Mouse (Mus musculus): Measurements from ENCODE around the gene Rtn4. TPM values are rescaled to one million over a fixed set of nuclear protein-coding genes. Genes with fewer than 3 reads are reported as not detected.
"Not testable (repeated sequence)": the region's sequence is repeated elsewhere in the genome, so short reads cannot be mapped to it uniquely, and the experiment has no call there.

Rtn4 gene
- polyA plus RNA-seq, 1 experiment from 2014 or later, result 59.5 TPM

- ATAC-seq (replicated peaks; ENCODE audit: insufficient number of reproducible peaks, insufficient read depth, low FRiP score, low read depth), result no peak
- Histone ChIP-seq H3K9me3 (replicated peaks) (no peaks in the 10 kb centered on the region), H3K36me3 (peaks cover 16% of the 10 kb centered on the region), H3K4me3 (no peak overlapping the region), H3K4me2 (no peak overlapping the region), H3K27me3 (no peaks in the 10 kb centered on the region), H3K4me1 (replicated peaks) (0 out of 2 replicates have a peak, but pooled peaks cover 2% of the 10 kb centered on the region), H3K9ac (no peak overlapping the region), H3K27ac (no peak overlapping the region)
- 90% methylated on average over 3 of the region's 3 CpGs for WGBS
Measured at GRCm38 (mm10) chr11:29747365-29747764, 54.6 kb downstream of the Rtn4 start.

- no peak for ATAC-seq (replicated peaks; ENCODE audit: insufficient number of reproducible peaks, insufficient read depth, low FRiP score, low read depth)
- Histone ChIP-seq H3K9ac (no peak overlapping the region), H3K27me3 (no peaks in the 10 kb centered on the region), H3K4me1 (replicated peaks) (0 out of 2 replicates have a peak, but pooled peaks cover 2% of the 10 kb centered on the region), H3K36me3 (peaks cover 12% of the 10 kb centered on the region), H3K9me3 (replicated peaks) (no peaks in the 10 kb centered on the region), H3K4me2 (no peak overlapping the region), H3K4me3 (no peak overlapping the region), H3K27ac (no peak overlapping the region)
- WGBS, result 47% methylated on average over 1 of the region's 1 CpGs
Measured at GRCm38 (mm10) chr11:29747881-29748280, 55.1 kb downstream of the Rtn4 start.

GRCm38 (mm10) chr11:29748750-29749467 is 56.2 kb downstream of the Rtn4 start:
- Histone ChIP-seq H3K9me3 (replicated peaks) (no peaks in the 10 kb centered on the region), H3K4me1 (replicated peaks) (0 out of 2 replicates have a peak, but pooled peaks cover 2% of the 10 kb centered on the region), H3K36me3 (peaks cover 3% of the 10 kb centered on the region; the same call in 1 of the 2 replicates), H3K27ac (no peak overlapping the region), H3K4me2 (no peak overlapping the region), H3K27me3 (no peaks in the 10 kb centered on the region), H3K9ac (no peak overlapping the region), H3K4me3 (no peak overlapping the region)
- 91% methylated on average over 8 of the region's 8 CpGs for WGBS
- no peak for ATAC-seq (replicated peaks; ENCODE audit: insufficient number of reproducible peaks, insufficient read depth, low FRiP score, low read depth)

- 76% methylated on average over 1 of the region's 1 CpGs for WGBS
- Histone ChIP-seq H3K9me3 (replicated peaks) (no peaks in the 10 kb centered on the region), H3K4me2 (no peak overlapping the region), H3K36me3 (0 out of 2 replicates have a peak, but pooled peaks cover 3% of the 10 kb centered on the region), H3K27me3 (no peaks in the 10 kb centered on the region), H3K9ac (no peak overlapping the region), H3K4me3 (no peak overlapping the region), H3K27ac (no peak overlapping the region), H3K4me1 (replicated peaks) (0 out of 2 replicates have a peak, but pooled peaks cover 2% of the 10 kb centered on the region)
- ATAC-seq (replicated peaks; ENCODE audit: insufficient number of reproducible peaks, insufficient read depth, low FRiP score, low read depth), result no peak
Measured at GRCm38 (mm10) chr11:29749468-29749829, 56.7 kb downstream of the Rtn4 start.

GRCm38 (mm10) chr11:29751013-29751412 is 58.3 kb downstream of the Rtn4 start:
- Histone ChIP-seq H3K9me3 (replicated peaks) (no peaks in the 10 kb centered on the region), H3K4me2 (no peak overlapping the region), H3K27me3 (no peaks in the 10 kb centered on the region), H3K4me3 (no peak overlapping the region), H3K36me3 (0 out of 2 replicates have a peak, but pooled peaks cover 3% of the 10 kb centered on the region), H3K9ac (no peak overlapping the region), H3K27ac (no peak overlapping the region), H3K4me1 (replicated peaks) (0 out of 2 replicates have a peak, but pooled peaks cover 2% of the 10 kb centered on the region)
- 90% methylated on average over 2 of the region's 2 CpGs for WGBS
- ATAC-seq (replicated peaks; ENCODE audit: insufficient number of reproducible peaks, insufficient read depth, low FRiP score, low read depth), result no peak

- WGBS, result 83% methylated on average over 14 of the region's 14 CpGs
- no peak for ATAC-seq (replicated peaks; ENCODE audit: insufficient number of reproducible peaks, insufficient read depth, low FRiP score, low read depth)
- H3K4me2 ChIP-seq, result no peak overlapping the region
Measured at GRCm38 (mm10) chr11:29751648-29752611, 59.2 kb downstream of the Rtn4 start.

GRCm38 (mm10) chr11:29756007-29756406 is 63.3 kb downstream of the Rtn4 start:
- H3K27ac ChIP-seq; H3K27me3 ChIP-seq; H3K36me3 ChIP-seq; H3K4me3 ChIP-seq; H3K9ac ChIP-seq; H3K4me1 ChIP-seq (replicated peaks); H3K4me2 ChIP-seq; H3K9me3 ChIP-seq (replicated peaks); ATAC-seq (replicated peaks; ENCODE audit: insufficient number of reproducible peaks, insufficient read depth, low FRiP score, low read depth): not testable (repeated sequence)
- WGBS, result 91% methylated on average over 5 of the region's 5 CpGs

More at GRCm38 (mm10) chr11:29751648-29752611, 59.2 kb downstream of the Rtn4 start:
- Histone ChIP-seq H3K27me3 (no peaks in the 10 kb centered on the region), H3K27ac (no peak overlapping the region), H3K9ac (no peak overlapping the region), H3K36me3 (0 out of 2 replicates have a peak, but pooled peaks cover under 1% of the 10 kb centered on the region), H3K4me1 (replicated peaks) (0 out of 2 replicates have a peak, but pooled peaks cover 3% of the 10 kb centered on the region), H3K4me3 (no peak overlapping the region), H3K9me3 (replicated peaks) (no peaks in the 10 kb centered on the region)

- H3K36me3 ChIP-seq, result no peaks in the 10 kb centered on the region
- H3K9me3 ChIP-seq (replicated peaks), result no peaks in the 10 kb centered on the region
- H3K9ac ChIP-seq, result no peak overlapping the region
- H3K27ac ChIP-seq, result no peak overlapping the region
- no peak for ATAC-seq (replicated peaks; ENCODE audit: insufficient number of reproducible peaks, insufficient read depth, low FRiP score, low read depth)
- H3K27me3 ChIP-seq, result no peaks in the 10 kb centered on the region
- WGBS, result 90% methylated on average over 5 of the region's 5 CpGs
- peaks cover 3% of the 10 kb centered on the region; the same call in 1 of the 2 replicates for H3K4me1 ChIP-seq (replicated peaks)
- no peak overlapping the region for H3K4me3 ChIP-seq
- H3K4me2 ChIP-seq, result no peak overlapping the region
Measured at GRCm38 (mm10) chr11:29758617-29759016, 65.9 kb downstream of the Rtn4 start.

GRCm38 (mm10) chr11:29761387-29761786 is 68.6 kb downstream of the Rtn4 start:
- no peak for ATAC-seq (replicated peaks; ENCODE audit: insufficient number of reproducible peaks, insufficient read depth, low FRiP score, low read depth)
- H3K4me1 ChIP-seq (replicated peaks), result peaks cover 3% of the 10 kb centered on the region; the same call in 1 of the 2 replicates
- H3K4me2 ChIP-seq, result no peak overlapping the region
- no peaks in the 10 kb centered on the region for H3K27me3 ChIP-seq
- no peak overlapping the region for H3K4me3 ChIP-seq
- 91% methylated on average over 9 of the region's 9 CpGs for whole genome bisulfite sequencing
- H3K9me3 ChIP-seq (replicated peaks), result no peaks in the 10 kb centered on the region
- no peaks in the 10 kb centered on the region for H3K36me3 ChIP-seq
- H3K9ac ChIP-seq, result no peak overlapping the region
- no peak overlapping the region for H3K27ac ChIP-seq

- Histone ChIP-seq H3K27me3 (no peaks in the 10 kb centered on the region), H3K4me3 (no peak overlapping the region), H3K4me2 (no peak overlapping the region), H3K9ac (no peak overlapping the region), H3K27ac (no peak overlapping the region), H3K4me1 (replicated peaks) (no peaks in the 10 kb centered on the region; the same call in 1 of the 2 replicates), H3K36me3 (no peaks in the 10 kb centered on the region), H3K9me3 (replicated peaks) (no peaks in the 10 kb centered on the region)
- WGBS, result 92% methylated on average over 1 of the region's 1 CpGs
- no peak for ATAC-seq (replicated peaks; ENCODE audit: insufficient number of reproducible peaks, insufficient read depth, low FRiP score, low read depth)
Measured at GRCm38 (mm10) chr11:29762768-29763167, 70.0 kb downstream of the Rtn4 start.

- no peak overlapping the region for H3K27ac ChIP-seq
Measured at GRCm38 (mm10) chr11:29765063-29765462, 72.3 kb downstream of the Rtn4 start.

More at GRCm38 (mm10) chr11:29765063-29765462, 72.3 kb downstream of the Rtn4 start:
- no peaks in the 10 kb centered on the region for H3K9me3 ChIP-seq (replicated peaks)
- H3K36me3 ChIP-seq, result no peaks in the 10 kb centered on the region
- no peak for ATAC-seq (replicated peaks; ENCODE audit: insufficient number of reproducible peaks, insufficient read depth, low FRiP score, low read depth)
- no peak overlapping the region for H3K4me2 ChIP-seq
- H3K27me3 ChIP-seq, result no peaks in the 10 kb centered on the region
- H3K4me1 ChIP-seq (replicated peaks), result no peaks in the 10 kb centered on the region
- no peak overlapping the region for H3K9ac ChIP-seq
- no peak overlapping the region for H3K4me3 ChIP-seq
- 78% methylated on average over 4 of the region's 4 CpGs for WGBS

Data from heart, embryonic 15.5 days (tissue).